Mouse (Mus musculus) CH12.LX (cell line): Measurements from ENCODE around the gene Hoxa9.

Experiments
- CTCF ChIP-seq, 2 experiments: IDR thresholded peaks in 1 of 2; conservative IDR thresholded peaks in 1 of 2; 2 replicates each; pipeline ENCODE4 v1.5.1; 2011 to 2012; ENCODE audit warnings: low read depth in 2 of 2, low read length in 2 of 2, improper control_type of control experiment in 1 of 2, inconsistent platforms in 1 of 2, mild to moderate bottlenecking in 1 of 2, moderate library complexity in 1 of 2
- MAFK ChIP-seq: IDR thresholded peaks from 2 replicates; pipeline ENCODE4 v1.6.1; 2011; ENCODE audit warnings: low read length, improper control_type of control experiment; ENCODE audit not compliant: insufficient replicate concordance
- MAZ ChIP-seq: IDR thresholded peaks from 2 replicates; pipeline ENCODE4 v1.6.1; 2012; ENCODE audit warnings: low read depth, mild to moderate bottlenecking, inconsistent platforms, low read length, improper control_type of control experiment, moderate library complexity
- POLR2A ChIP-seq: IDR thresholded peaks from 2 replicates; pipeline ENCODE4 v1.6.1; 2011; ENCODE audit warnings: low read depth, mild to moderate bottlenecking, improper control_type of control experiment, low read length
- POLR2AphosphoS2 ChIP-seq: IDR thresholded peaks from 2 replicates; pipeline ENCODE4 v1.6.1; 2011; ENCODE audit warnings: low read depth, low read length, improper control_type of control experiment
- TCF12 ChIP-seq: IDR thresholded peaks from 2 replicates; pipeline ENCODE4 v1.6.1; 2014; ENCODE audit warnings: low read depth, mild to moderate bottlenecking, inconsistent platforms, low read length, improper control_type of control experiment
- ZKSCAN1 ChIP-seq: IDR thresholded peaks from 2 replicates; pipeline ENCODE4 v1.6.1; 2012; ENCODE audit warnings: low read depth, inconsistent platforms, low read length, improper control_type of control experiment, borderline replicate concordance

- TF ChIP-seq CTCF (conservative IDR thresholded peaks at IDR 0.05 in 1 of 2, IDR thresholded peaks at IDR 0.05 in 1 of 2; ENCODE audit: low read depth in 2 of 2, low read length in 2 of 2): no peak
- TF ChIP-seq ZKSCAN1: no peak
- no peak for TF ChIP-seq POLR2AphosphoS2
- no peak for TF ChIP-seq MAZ
- TF ChIP-seq POLR2A: no peak
- no peak for TF ChIP-seq MAFK
- no peak for TF ChIP-seq TCF12
These were observed 16.0 kb upstream of the Hoxa9 start for GRCm38 (mm10) chr6:52246916-52247315.
